Mouse (Mus musculus) left cerebral cortex, adult 18-20 months (tissue): ENCODE data around the gene Ralgps2. TPM values are rescaled to one million over a fixed set of nuclear protein-coding genes. Genes with fewer than 3 reads are reported as not detected.

Source experiments
- DNase-seq, 2 experiments: peaks; one replicate each; pipeline ENCODE4 v3.0.0; 2021 to 2022; ENCODE audit warnings: low spot score in 2 of 2, mixed read lengths in 1 of 2
- total RNA-seq, 2 experiments: library from RNA; stranded (reverse); gene quantifications; 2 replicates each; pipeline ENCODE4 v1.2.3; 2021

Ralgps2 gene
- total RNA-seq, 2 experiments from 2014 or later: 40.2 to 50.3 TPM

- no peak for DNase-seq
Observed at GRCm38 (mm10) chr1:156955926-156956760, 16.7 kb upstream of the Ralgps2 start.

- DNase-seq: no peak
Observed at GRCm38 (mm10) chr1:156954216-156954615, 14.8 kb upstream of the Ralgps2 start.

GRCm38 (mm10) chr1:156950354-156950753 is 10.9 kb upstream of the Ralgps2 start:
- DNase-seq: no peak

- DNase-seq: no peak
Observed at GRCm38 (mm10) chr1:156940584-156940983, 1.2 kb upstream of the Ralgps2 start.

GRCm38 (mm10) chr1:156940142-156940522 is 706 bp upstream of the Ralgps2 start:
- no peak for DNase-seq

GRCm38 (mm10) chr1:156938705-156939242 is 652 bp downstream of the Ralgps2 start:
- DNase-seq: peak; percentile 69 to 81

GRCm38 (mm10) chr1:156937436-156937835 is 2.0 kb downstream of the Ralgps2 start:
- DNase-seq: no peak

- no peak for DNase-seq
Observed at GRCm38 (mm10) chr1:156933712-156934111, 5.7 kb downstream of the Ralgps2 start.

- DNase-seq: no peak
Observed at GRCm38 (mm10) chr1:156932036-156932774, 7.2 kb downstream of the Ralgps2 start.

GRCm38 (mm10) chr1:156931106-156931870 is 8.1 kb downstream of the Ralgps2 start:
- no peak for DNase-seq

- no peak for DNase-seq
Observed at GRCm38 (mm10) chr1:156930263-156930662, 9.2 kb downstream of the Ralgps2 start.

GRCm38 (mm10) chr1:156928255-156928654 is 11.2 kb downstream of the Ralgps2 start:
- DNase-seq: no peak

- no peak for DNase-seq
Observed at GRCm38 (mm10) chr1:156923511-156923910, 15.9 kb downstream of the Ralgps2 start.

- DNase-seq: no peak
Observed at GRCm38 (mm10) chr1:156922921-156923320, 16.5 kb downstream of the Ralgps2 start.

- no peak for DNase-seq
Observed at GRCm38 (mm10) chr1:156921290-156921994, 18.0 kb downstream of the Ralgps2 start.

GRCm38 (mm10) chr1:156917460-156917859 is 22.0 kb downstream of the Ralgps2 start:
- DNase-seq: peak in 1 of 2 experiments; percentile 17

GRCm38 (mm10) chr1:156916361-156916760 is 23.1 kb downstream of the Ralgps2 start:
- no peak for DNase-seq

- no peak for DNase-seq
Observed at GRCm38 (mm10) chr1:156914942-156915341, 24.5 kb downstream of the Ralgps2 start.

GRCm38 (mm10) chr1:156913190-156913589 is 26.2 kb downstream of the Ralgps2 start:
- no peak for DNase-seq

GRCm38 (mm10) chr1:156910948-156911347 is 28.5 kb downstream of the Ralgps2 start:
- DNase-seq: no peak

- DNase-seq: no peak
Observed at GRCm38 (mm10) chr1:156909866-156910265, 29.6 kb downstream of the Ralgps2 start.
